Mouse (Mus musculus): Measurements from ENCODE around the gene Meaf6. TPM values are rescaled to one million over a fixed set of nuclear protein-coding genes. Genes with fewer than 3 reads are reported as not detected.

The Meaf6 gene
- polyA plus RNA-seq, 1 experiment from 2014 or later: 96.5 TPM

DNA sequence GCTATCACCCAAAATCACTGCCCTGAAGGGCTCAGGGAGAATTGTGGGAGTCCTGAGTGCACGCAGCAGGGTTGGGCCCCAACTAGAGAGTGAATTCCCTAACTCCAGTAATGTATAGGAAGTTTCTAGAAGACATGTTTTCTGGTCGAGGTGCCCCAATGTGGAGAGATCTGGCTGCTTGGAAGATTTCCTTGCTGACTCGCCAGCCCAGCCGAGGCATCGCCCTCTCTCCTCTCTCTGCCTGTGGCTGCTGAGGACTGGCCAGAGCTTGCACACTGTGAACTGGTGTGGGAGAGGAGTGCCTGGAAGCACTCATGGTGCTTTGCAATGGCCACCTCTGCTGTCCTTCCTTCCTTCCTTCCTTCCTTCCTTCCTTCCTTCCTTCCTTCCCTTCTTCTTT lies 49.7 kb downstream of the Meaf6 start:
- Histone ChIP-seq H3K4me1 (peaks cover 6% of the 10 kb centered on the region), H3K27ac (no peak overlapping the region), H3K27me3 (ENCODE audit: poor library complexity, severe bottlenecking) (peaks cover 8% of the 10 kb centered on the region; the same call in 1 of the 2 replicates), H3K9me3 (no peaks in the 10 kb centered on the region), H3K36me3 (replicated peaks) (no peaks in the 10 kb centered on the region), H3K4me3 (no peak overlapping the region)
- no peak for DNase-seq (ENCODE audit: extremely low spot score, low spot score)
- WGBS: 85% methylated on average over 5 of the region's 5 CpGs

- no peak overlapping the region for H3K27ac ChIP-seq
- WGBS: 82% methylated on average over 10 of the region's 10 CpGs
- no peak overlapping the region for H3K4me3 ChIP-seq
- H3K9me3 ChIP-seq: no peaks in the 10 kb centered on the region
- no peak for DNase-seq (ENCODE audit: extremely low spot score, low spot score)
- H3K4me1 ChIP-seq: peaks cover 6% of the 10 kb centered on the region
- no peaks in the 10 kb centered on the region for H3K36me3 ChIP-seq (replicated peaks)
- H3K27me3 ChIP-seq (ENCODE audit: poor library complexity, severe bottlenecking): peaks cover 8% of the 10 kb centered on the region; the same call in 1 of the 2 replicates
Measured at GRCm38 (mm10) chr4:125135076-125135855, 50.3 kb downstream of the Meaf6 start.

DNA sequence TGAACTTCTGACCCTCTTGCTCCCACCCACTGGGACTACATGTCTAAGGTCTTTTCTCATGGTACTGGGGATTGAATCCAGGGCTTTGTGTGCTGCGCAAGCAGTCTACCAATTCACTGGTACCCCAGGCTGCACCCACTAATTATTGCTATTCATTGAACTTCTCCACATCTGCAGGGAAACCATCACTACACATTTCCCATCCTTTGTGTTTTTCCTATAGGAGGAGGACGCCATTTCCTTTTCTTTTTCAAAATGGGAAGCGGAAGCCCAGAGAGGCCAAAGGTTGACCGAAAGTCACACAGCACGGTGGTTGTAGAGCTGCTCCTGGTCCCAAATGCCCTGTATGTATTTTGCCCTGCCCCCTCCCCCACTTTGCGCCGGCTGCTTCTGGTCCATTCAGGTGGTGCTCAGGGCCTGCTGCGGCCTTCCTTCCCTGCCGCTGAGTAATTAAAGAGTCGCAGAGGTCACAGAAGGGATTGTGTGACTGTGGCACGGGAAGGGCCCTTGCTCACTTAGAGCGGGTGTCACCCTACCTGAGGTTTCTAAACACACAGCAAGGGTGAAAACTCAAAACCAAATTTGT lies 51.5 kb downstream of the Meaf6 start:
- H3K27ac ChIP-seq: no peak overlapping the region
- no peaks in the 10 kb centered on the region for H3K9me3 ChIP-seq
- DNase-seq (ENCODE audit: extremely low spot score, low spot score): no peak
- H3K4me3 ChIP-seq: no peak overlapping the region
- 51% methylated on average over 12 of the region's 12 CpGs for WGBS
- peaks cover 3% of the 10 kb centered on the region; the same call in 1 of the 2 replicates for H3K27me3 ChIP-seq (ENCODE audit: poor library complexity, severe bottlenecking)
- H3K4me1 ChIP-seq: peaks cover 6% of the 10 kb centered on the region
- no peaks in the 10 kb centered on the region for H3K36me3 ChIP-seq (replicated peaks)

DNA sequence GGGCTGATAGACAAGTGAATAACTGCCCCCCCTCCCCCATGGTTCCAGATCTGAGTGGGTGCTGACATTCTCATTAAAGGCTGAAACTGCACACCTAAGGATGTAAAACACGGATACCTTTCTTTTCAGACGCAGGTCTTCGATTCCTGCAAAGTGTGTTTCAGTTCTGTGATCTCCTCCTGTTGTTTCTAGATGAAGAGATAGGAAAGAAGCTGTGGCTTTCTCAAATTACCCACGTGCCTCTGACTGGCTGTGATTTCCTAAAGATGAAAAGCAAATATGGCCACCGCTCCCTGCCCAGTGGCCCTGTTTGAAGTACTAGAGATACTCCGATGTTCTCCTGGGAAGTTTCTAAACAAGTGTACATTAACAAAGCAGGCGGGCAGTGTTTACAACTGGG lies 53.4 kb downstream of the Meaf6 start:
- 84% methylated on average over 7 of the region's 7 CpGs for WGBS
- no peak for DNase-seq (ENCODE audit: extremely low spot score, low spot score)
- H3K9me3 ChIP-seq: no peaks in the 10 kb centered on the region

GRCm38 (mm10) chr4:125144211-125144610 lies 59.3 kb downstream of the Meaf6 start:
- WGBS: 86% methylated on average over 5 of the region's 5 CpGs
- no peak overlapping the region for H3K4me3 ChIP-seq
- H3K27me3 ChIP-seq (ENCODE audit: poor library complexity, severe bottlenecking): peaks cover 43% of the 10 kb centered on the region
- no peaks in the 10 kb centered on the region for H3K9me3 ChIP-seq
- DNase-seq (ENCODE audit: extremely low spot score, low spot score): no peak
- H3K27ac ChIP-seq: no peak overlapping the region
- peaks cover 15% of the 10 kb centered on the region for H3K4me1 ChIP-seq
- no peaks in the 10 kb centered on the region for H3K36me3 ChIP-seq (replicated peaks)

More for the DNA sequence above, 53.4 kb downstream of the Meaf6 start:
- Histone ChIP-seq H3K4me3 (no peak overlapping the region), H3K27me3 (ENCODE audit: poor library complexity, severe bottlenecking) (peaks cover 6% of the 10 kb centered on the region), H3K27ac (no peak overlapping the region), H3K36me3 (replicated peaks) (no peaks in the 10 kb centered on the region), H3K4me1 (peaks cover 6% of the 10 kb centered on the region)

GRCm38 (mm10) chr4:125144627-125145026 lies 59.7 kb downstream of the Meaf6 start:
- H3K4me3 ChIP-seq: no peak overlapping the region
- H3K27ac ChIP-seq: no peak overlapping the region
- H3K27me3 ChIP-seq (ENCODE audit: poor library complexity, severe bottlenecking): peaks cover 43% of the 10 kb centered on the region
- no peaks in the 10 kb centered on the region for H3K36me3 ChIP-seq (replicated peaks)
- H3K4me1 ChIP-seq: peaks cover 17% of the 10 kb centered on the region
- DNase-seq (ENCODE audit: extremely low spot score, low spot score): no peak
- WGBS: 23% methylated on average over 7 of the region's 7 CpGs
- no peaks in the 10 kb centered on the region for H3K9me3 ChIP-seq

GRCm38 (mm10) chr4:125145213-125145612 lies 60.3 kb downstream of the Meaf6 start:
- H3K27ac ChIP-seq: no peak overlapping the region
- no peak for DNase-seq (ENCODE audit: extremely low spot score, low spot score)
- 39% methylated on average over 10 of the region's 10 CpGs for WGBS
- no peak overlapping the region for H3K4me3 ChIP-seq
- peaks cover 23% of the 10 kb centered on the region for H3K4me1 ChIP-seq
- H3K36me3 ChIP-seq (replicated peaks): no peaks in the 10 kb centered on the region
- no peaks in the 10 kb centered on the region for H3K9me3 ChIP-seq
- H3K27me3 ChIP-seq (ENCODE audit: poor library complexity, severe bottlenecking): peaks cover 43% of the 10 kb centered on the region

DNA sequence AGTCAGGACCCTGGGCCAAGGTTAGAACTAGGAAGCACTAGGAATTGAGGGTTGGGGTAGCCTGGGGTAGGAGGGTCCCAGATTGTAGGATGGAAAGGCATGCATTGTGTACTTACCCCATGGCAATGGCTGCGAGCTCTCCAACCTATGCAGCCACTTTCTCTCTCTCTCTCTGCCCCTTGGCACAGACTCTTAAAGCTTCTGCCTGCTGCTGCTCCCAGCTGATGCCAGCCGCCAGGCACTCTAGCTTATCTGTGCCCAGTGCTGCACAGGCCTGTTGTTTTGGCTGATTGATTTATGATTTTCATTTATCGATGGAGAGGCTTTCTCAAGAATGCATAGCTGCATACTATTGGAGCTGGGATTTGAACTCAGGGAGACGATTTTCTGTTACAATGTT lies 63.0 kb downstream of the Meaf6 start:
- no peak overlapping the region for H3K4me3 ChIP-seq
- H3K27ac ChIP-seq: no peak overlapping the region
- H3K27me3 ChIP-seq (ENCODE audit: poor library complexity, severe bottlenecking): peaks cover 55% of the 10 kb centered on the region
- no peaks in the 10 kb centered on the region for H3K36me3 ChIP-seq (replicated peaks)
- DNase-seq (ENCODE audit: extremely low spot score, low spot score): no peak
- 89% methylated on average over 4 of the region's 4 CpGs for WGBS
- no peaks in the 10 kb centered on the region for H3K9me3 ChIP-seq
- peaks cover 23% of the 10 kb centered on the region for H3K4me1 ChIP-seq

- Histone ChIP-seq H3K27ac (no peak overlapping the region), H3K36me3 (replicated peaks) (no peaks in the 10 kb centered on the region), H3K4me3 (no peak overlapping the region), H3K9me3 (no peaks in the 10 kb centered on the region), H3K27me3 (ENCODE audit: poor library complexity, severe bottlenecking) (peaks cover 45% of the 10 kb centered on the region), H3K4me1 (peaks cover 18% of the 10 kb centered on the region)
- WGBS: 47% methylated on average over 5 of the region's 5 CpGs
- no peak for DNase-seq (ENCODE audit: extremely low spot score, low spot score)
Measured at GRCm38 (mm10) chr4:125149460-125149859, 64.5 kb downstream of the Meaf6 start.

GRCm38 (mm10) chr4:125152469-125152868 lies 67.5 kb downstream of the Meaf6 start:
- DNase-seq (ENCODE audit: extremely low spot score, low spot score): no peak
- H3K27me3 ChIP-seq (ENCODE audit: poor library complexity, severe bottlenecking): peaks cover 28% of the 10 kb centered on the region
- H3K4me3 ChIP-seq: no peak overlapping the region
- no peak overlapping the region for H3K27ac ChIP-seq
- H3K9me3 ChIP-seq: no peaks in the 10 kb centered on the region
- no peaks in the 10 kb centered on the region for H3K36me3 ChIP-seq (replicated peaks)
- 94% methylated on average over 6 of the region's 6 CpGs for WGBS
- H3K4me1 ChIP-seq: 0 out of 2 replicates have a peak, but pooled peaks cover 9% of the 10 kb centered on the region

DNA sequence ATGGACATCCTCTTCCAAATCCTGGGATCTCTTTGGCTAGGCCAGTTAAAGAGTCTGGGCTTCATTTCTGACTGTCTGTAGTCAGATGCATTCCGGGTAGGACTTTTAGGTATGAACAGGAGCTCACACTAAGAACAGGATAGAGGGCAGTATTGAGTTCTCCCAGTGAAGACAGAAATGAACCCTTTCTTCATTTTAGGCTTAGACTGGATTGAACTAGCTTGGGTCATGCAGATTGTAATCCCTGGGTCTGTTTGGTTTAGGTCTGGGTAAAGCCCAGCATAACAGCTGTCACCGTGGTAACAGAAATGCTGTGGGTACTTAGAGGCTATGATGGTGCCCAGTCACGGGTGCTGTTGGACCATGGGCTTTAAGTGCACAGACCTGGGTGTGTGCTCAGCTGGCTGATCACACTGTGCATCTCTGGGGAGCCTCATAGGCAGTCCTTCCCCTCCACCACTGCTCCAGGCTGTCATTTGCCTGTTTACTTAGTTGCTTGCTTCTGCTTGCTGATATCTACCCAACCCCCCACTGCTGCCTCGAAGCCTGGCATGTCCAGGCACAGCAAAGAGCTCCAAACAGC lies 68.8 kb downstream of the Meaf6 start:
- 0 out of 2 replicates have a peak, but pooled peaks cover 9% of the 10 kb centered on the region for H3K4me1 ChIP-seq
- H3K27ac ChIP-seq: no peak overlapping the region
- no peak for DNase-seq (ENCODE audit: extremely low spot score, low spot score)
- H3K36me3 ChIP-seq (replicated peaks): no peaks in the 10 kb centered on the region
- peaks cover 25% of the 10 kb centered on the region for H3K27me3 ChIP-seq (ENCODE audit: poor library complexity, severe bottlenecking)
- no peak overlapping the region for H3K4me3 ChIP-seq
- no peaks in the 10 kb centered on the region for H3K9me3 ChIP-seq
- WGBS: 81% methylated on average over 4 of the region's 4 CpGs

- H3K4me1 ChIP-seq: peaks cover 4% of the 10 kb centered on the region
- no peak overlapping the region for H3K27ac ChIP-seq
- H3K36me3 ChIP-seq (replicated peaks): no peaks in the 10 kb centered on the region
- no peaks in the 10 kb centered on the region for H3K9me3 ChIP-seq
- H3K27me3 ChIP-seq (ENCODE audit: poor library complexity, severe bottlenecking): peaks cover 36% of the 10 kb centered on the region
- WGBS: 91% methylated on average over 5 of the region's 5 CpGs
- DNase-seq (ENCODE audit: extremely low spot score, low spot score): no peak
- no peak overlapping the region for H3K4me3 ChIP-seq
Measured at GRCm38 (mm10) chr4:125155646-125156045, 70.7 kb downstream of the Meaf6 start.

DNA sequence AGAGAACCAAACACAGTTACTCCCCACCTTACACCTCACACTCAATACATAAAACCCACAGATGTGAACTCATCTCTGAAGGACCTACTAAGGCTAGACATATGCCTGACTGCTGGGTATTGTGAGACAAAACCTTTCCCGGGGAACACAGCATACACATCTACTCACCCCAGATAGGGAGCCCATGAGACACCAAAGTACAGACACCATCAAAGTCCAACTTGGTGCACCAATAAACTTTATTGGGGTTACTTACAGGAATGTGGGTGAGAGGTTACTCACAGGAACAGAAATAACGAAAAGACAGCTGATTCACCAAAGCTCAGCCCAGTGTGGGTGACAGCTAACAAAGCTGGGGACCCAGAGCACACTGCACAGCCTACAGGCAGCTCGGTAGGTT lies 72.4 kb downstream of the Meaf6 start:
- Histone ChIP-seq H3K27me3 (ENCODE audit: poor library complexity, severe bottlenecking) (peaks cover 40% of the 10 kb centered on the region), H3K4me3 (no peak overlapping the region), H3K9me3 (no peaks in the 10 kb centered on the region), H3K27ac (no peak overlapping the region), H3K4me1 (peaks cover 13% of the 10 kb centered on the region), H3K36me3 (replicated peaks) (no peaks in the 10 kb centered on the region)
- 85% methylated on average over 3 of the region's 3 CpGs for WGBS
- no peak for DNase-seq (ENCODE audit: extremely low spot score, low spot score)

Measured in forebrain, embryonic 10.5 days (tissue).